Mouse (Mus musculus): ENCODE results near the gene Ankrd65.

DNA sequence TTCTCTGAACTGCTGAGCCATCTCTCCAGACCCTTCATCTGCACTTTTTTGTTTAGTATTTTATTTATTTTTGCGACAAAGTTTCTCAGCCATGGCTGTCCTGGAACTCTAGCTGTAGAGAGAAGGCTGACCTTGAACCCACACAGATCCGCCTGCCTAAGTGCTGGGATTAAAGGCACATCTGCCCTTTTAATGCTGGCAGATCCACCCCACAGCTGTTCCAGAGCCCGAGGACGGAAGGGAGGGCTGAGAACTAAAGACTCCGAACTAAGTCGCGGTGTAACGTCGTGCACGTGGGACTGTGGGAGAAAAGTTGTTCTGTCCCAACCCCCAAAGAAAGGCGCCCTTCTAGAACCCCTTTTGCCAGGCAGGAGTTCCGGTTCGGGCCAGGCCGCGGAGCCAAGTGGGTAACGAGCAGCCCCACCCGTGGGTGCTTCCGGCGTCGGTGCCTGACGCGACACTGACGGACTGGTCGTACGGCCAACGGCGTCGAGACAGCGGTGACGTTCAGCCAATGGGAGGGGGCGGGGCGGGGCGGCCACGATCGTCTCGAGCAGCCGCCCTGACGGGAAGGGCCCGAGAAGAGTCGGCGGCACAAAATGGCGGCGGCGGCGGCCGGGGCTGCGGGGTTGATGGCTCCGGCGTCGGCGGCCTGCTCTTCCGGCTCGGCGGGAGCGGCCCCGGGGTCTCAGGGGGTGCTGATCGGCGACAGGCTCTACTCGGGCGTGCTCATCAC, 21.9 kb downstream of the Ankrd65 start, which contains the start of gene Ccnl2:
- TF ChIP-seq CTCF (IDR thresholded peaks at IDR 0.05; ENCODE audit: low read depth) = peak; percentile 21; the same call in 1 of the 2 replicates
- TF ChIP-seq EP300 (optimal IDR thresholded peaks at IDR 0.05) = peak; percentile 95

Measured in stomach, postnatal 0 days (tissue).